26 mouse cellular contexts compared by ENCODE assay signal in the genomic region with DNA sequence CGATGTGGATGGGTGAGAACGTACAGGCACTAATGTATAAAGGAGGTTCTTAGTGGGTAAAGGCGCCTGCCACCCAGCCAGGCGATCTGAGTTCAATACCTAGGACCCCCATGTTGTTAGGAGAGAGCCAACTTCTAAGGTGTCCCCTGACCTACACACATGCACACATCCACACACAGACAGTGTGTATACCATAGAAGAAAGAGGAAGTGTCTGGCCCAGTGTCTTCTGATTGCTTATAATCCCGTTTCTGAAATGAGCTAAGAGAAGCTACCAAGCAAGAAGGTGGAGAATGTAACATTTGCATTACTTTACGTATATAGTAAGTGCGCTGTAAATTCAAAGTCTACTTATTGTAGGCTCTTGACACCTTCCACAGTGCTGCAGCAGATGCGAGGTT.
DNase-seq lines count a peak whose midpoint lies in the region; ATAC-seq and TF ChIP-seq lines count a peak whose summit lies in the region.
"Had no signal": no experiment of that assay in that cellular context is flagged by ENCODE, and none has a peak within 500 bp of the region (broad histone marks: within the 10 kb centered on the region; RNA-seq: fewer than 3 reads in every experiment).

No protein-coding gene starts in this region.

- DNase-seq in G1E (ENCODE audit: low spot score) (peak; percentile 16), MEL-GATA-1-ER (ENCODE audit: extremely low read depth, low read depth) (peak; percentile 62)
- peak; percentile 50 for DNase-seq in splenic B cell, adult 2 months (ENCODE audit: low read depth, low spot score)
- no peak for DNase-seq in left cerebral cortex, adult 18-20 months (ENCODE audit: low spot score in 2 of 2)
- DNase-seq in adrenal gland, postnatal 4 days (ENCODE audit: low spot score in 2 of 2), result no peak
- no peak for DNase-seq in heart, postnatal 4 days
- DNase-seq: adrenal gland, adult 8-10 months; adrenal gland, postnatal 25 days; cerebellum, adult 18-20 months; cerebellum, adult 9-10 months; cerebellum, postnatal 25 days; embryo, embryonic 11 days; gastrocnemius, postnatal 25 days; heart, adult 2 months; kidney, adult 2 months had no signal

- H3K4me1 ChIP-seq in G1E (ENCODE audit: insufficient read depth, low read depth, low read length), result peaks cover 29% of the 10 kb centered on the region
- H3K4me1 ChIP-seq: heart, embryonic 10.5 days had no signal

- TF ChIP-seq CTCF in G1E (IDR thresholded peaks at IDR 0.05; ENCODE audit: low read depth, low read length), result no peak

- no peaks in the 10 kb centered on the region for H3K9me3 ChIP-seq in G1E (replicated peaks)
- H3K9me3 ChIP-seq: embryonic facial prominence, embryonic 10.5 days; embryonic facial prominence, embryonic 13.5 days; forebrain, embryonic 10.5 days; forebrain, embryonic 15.5 days; heart, embryonic 10.5 days; heart, embryonic 13.5 days; hindbrain, embryonic 15.5 days had no signal

- peaks cover 4% of the 10 kb centered on the region for H3K36me3 ChIP-seq in G1E (replicated peaks)
- H3K36me3 ChIP-seq in splenic B cell, adult 2 months (ENCODE audit: control insufficient read depth, insufficient read depth, low read length, poor library complexity, severe bottlenecking), result no peaks in the 10 kb centered on the region
- H3K36me3 ChIP-seq: embryonic facial prominence, embryonic 10.5 days; embryonic facial prominence, embryonic 13.5 days; forebrain, embryonic 10.5 days; forebrain, embryonic 15.5 days; heart, embryonic 10.5 days; heart, embryonic 13.5 days; hindbrain, embryonic 15.5 days had no signal

- peak; percentile 45; the same call in 1 of the 2 replicates for ATAC-seq in G1E (ENCODE audit: extremely low read depth, insufficient number of reproducible peaks, low FRiP score, poor library complexity, severe bottlenecking)
- ATAC-seq in hematopoietic stem cell, adult 5-6 weeks (replicated peaks in 1 of 2; ENCODE audit: insufficient read depth in 1 of 2, low FRiP score in 2 of 2, low TSS enrichment in 1 of 2, low read depth in 1 of 2, poor library complexity in 2 of 2, severe bottlenecking in 2 of 2), result peak; percentile 46 to 52; a peak in 2 of 4 replicates
- ATAC-seq: activated CD4-positive, CD25-positive, alpha-beta regulatory T cell, adult 4 months; forebrain, embryonic 15.5 days; intestine, postnatal 0 days had no signal

- H3K4me3 ChIP-seq in G1E (ENCODE audit: low read depth, low read length), result no peak overlapping the region
- H3K4me3 ChIP-seq: embryonic facial prominence, embryonic 10.5 days; embryonic facial prominence, embryonic 13.5 days; erythroblast, embryonic 14.5 days; forebrain, embryonic 10.5 days; forebrain, embryonic 15.5 days; heart, adult 2 months; heart, embryonic 10.5 days; heart, embryonic 13.5 days; hindbrain, embryonic 15.5 days had no signal

- H3K27me3 ChIP-seq in G1E (ENCODE audit: insufficient read depth, low read length), result peaks cover 6% of the 10 kb centered on the region; the same call in 1 of the 2 replicates
- H3K27me3 ChIP-seq in splenic B cell, adult 2 months (ENCODE audit: control insufficient read depth, insufficient read depth, low read length, poor library complexity, severe bottlenecking), result no peaks in the 10 kb centered on the region
- H3K27me3 ChIP-seq: embryonic facial prominence, embryonic 13.5 days; forebrain, embryonic 15.5 days; heart, embryonic 13.5 days; hindbrain, embryonic 15.5 days had no signal

Comparison
In these comparisons a context has a peak if more than half of its experiments do, and no peak if none do; other contexts are left out.
1. DNase-seq: peak in G1E (single experiment), MEL-GATA-1-ER (single experiment) and splenic B cell, adult 2 months (single experiment); none in left cerebral cortex, adult 18-20 months (0 of 2), adrenal gland, postnatal 4 days (0 of 2) and heart, postnatal 4 days (single experiment).